Mouse (Mus musculus): ENCODE data around the gene Golga4. TPM values are rescaled to one million over a fixed set of nuclear protein-coding genes. Genes with fewer than 3 reads are reported as not detected.

Gene Golga4
- total and polyA plus RNA-seq, 2 experiments from 2014 or later: 45.3 to 57.6 TPM

- Histone ChIP-seq H3K36me3 (replicated peaks; ENCODE audit: control insufficient read depth, insufficient read depth, low read length) (no peaks in the 10 kb centered on the region), H3K4me2 (ENCODE audit: low read depth, low read length) (no peak overlapping the region), H3K9ac (replicated peaks; ENCODE audit: low read depth, low read length) (no peak overlapping the region), H3K4me3 (ENCODE audit: low read depth, low read length) (no peak overlapping the region), H3K9me3 (replicated peaks; ENCODE audit: control insufficient read depth, low read length) (no peaks in the 10 kb centered on the region), H3K27ac (ENCODE audit: low read depth) (no peak overlapping the region), H3K4me1 (ENCODE audit: control insufficient read depth, insufficient read depth) (peaks cover 37% of the 10 kb centered on the region), H3K27me3 (ENCODE audit: control insufficient read depth, insufficient read depth, low read length) (no peaks in the 10 kb centered on the region)
- WGBS: 49% methylated on average over 10 of the region's 10 CpGs
- no peak for DNase-seq (ENCODE audit: low spot score)
- no peak for ATAC-seq (ENCODE audit: insufficient read depth, low read depth)
- no peak for TF ChIP-seq EP300 (IDR thresholded peaks at IDR 0.05; ENCODE audit: low read depth)
- TF ChIP-seq CTCF (IDR thresholded peaks at IDR 0.05; ENCODE audit: low read depth): peak; percentile 58
These were observed 104.0 kb downstream of the Golga4 start for GRCm38 (mm10) chr9:118610060-118610459.

- Histone ChIP-seq H3K36me3 (replicated peaks; ENCODE audit: control insufficient read depth, insufficient read depth, low read length) (no peaks in the 10 kb centered on the region), H3K4me2 (ENCODE audit: low read depth, low read length) (peak overlapping the region; percentile 55), H3K4me1 (ENCODE audit: control insufficient read depth, insufficient read depth) (peaks cover 35% of the 10 kb centered on the region), H3K27me3 (ENCODE audit: control insufficient read depth, insufficient read depth, low read length) (no peaks in the 10 kb centered on the region), H3K9me3 (replicated peaks; ENCODE audit: control insufficient read depth, low read length) (no peaks in the 10 kb centered on the region), H3K9ac (replicated peaks; ENCODE audit: low read depth, low read length) (no peak overlapping the region), H3K27ac (ENCODE audit: low read depth) (peak overlapping the region; percentile 9), H3K4me3 (ENCODE audit: low read depth, low read length) (peak overlapping the region; percentile 4)
- ATAC-seq (ENCODE audit: insufficient read depth, low read depth) (peak; percentile 64), DNase-seq (ENCODE audit: low spot score) (peak; percentile 72)
- no peak for TF ChIP-seq EP300 (IDR thresholded peaks at IDR 0.05; ENCODE audit: low read depth)
- no peak for TF ChIP-seq CTCF (IDR thresholded peaks at IDR 0.05; ENCODE audit: low read depth)
- 9% methylated on average over 14 of the region's 14 CpGs for WGBS
These were observed 105.1 kb downstream of the Golga4 start for GRCm38 (mm10) chr9:118611111-118611541.

GRCm38 (mm10) chr9:118611958-118612581 lies 106.0 kb downstream of the Golga4 start:
- TF ChIP-seq CTCF (IDR thresholded peaks at IDR 0.05; ENCODE audit: low read depth) (no peak), EP300 (IDR thresholded peaks at IDR 0.05; ENCODE audit: low read depth) (no peak)
- Histone ChIP-seq H3K9ac (replicated peaks; ENCODE audit: low read depth, low read length) (no peak overlapping the region), H3K27ac (ENCODE audit: low read depth) (no peak overlapping the region), H3K27me3 (ENCODE audit: control insufficient read depth, insufficient read depth, low read length) (no peaks in the 10 kb centered on the region), H3K36me3 (replicated peaks; ENCODE audit: control insufficient read depth, insufficient read depth, low read length) (no peaks in the 10 kb centered on the region), H3K4me1 (ENCODE audit: control insufficient read depth, insufficient read depth) (peaks cover 35% of the 10 kb centered on the region), H3K9me3 (replicated peaks; ENCODE audit: control insufficient read depth, low read length) (no peaks in the 10 kb centered on the region), H3K4me2 (ENCODE audit: low read depth, low read length) (peak overlapping the region; percentile 55), H3K4me3 (ENCODE audit: low read depth, low read length) (peak overlapping the region; percentile 17; the same call in 1 of the 2 replicates)
- 33% methylated on average over 20 of the region's 20 CpGs for WGBS
- ATAC-seq (ENCODE audit: insufficient read depth, low read depth) (no peak; the same call in 1 of the 2 replicates), DNase-seq (ENCODE audit: low spot score) (peak; percentile 30)

DNA sequence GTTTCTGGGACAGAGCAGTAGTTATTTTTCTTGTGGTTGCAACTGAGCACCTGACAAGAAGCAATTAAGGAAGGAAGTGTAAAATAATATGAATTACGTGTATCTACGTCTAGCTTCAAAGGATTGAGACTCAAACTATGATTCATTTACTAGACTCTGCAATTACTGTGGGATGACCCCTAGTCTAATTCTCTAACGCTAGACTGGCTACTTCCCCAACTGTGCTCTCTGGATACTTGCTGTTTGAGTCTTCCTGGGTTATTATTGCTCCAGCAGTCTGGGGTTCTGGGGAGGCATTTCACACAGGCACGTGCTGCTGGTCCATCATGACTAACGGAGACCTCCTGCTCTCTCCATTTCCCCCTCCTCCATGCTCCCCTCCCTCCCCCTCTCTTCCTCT lies 111.2 kb downstream of the Golga4 start:
- TF ChIP-seq CTCF (IDR thresholded peaks at IDR 0.05; ENCODE audit: low read depth) (no peak), EP300 (IDR thresholded peaks at IDR 0.05; ENCODE audit: low read depth) (no peak)
- Histone ChIP-seq H3K27me3 (ENCODE audit: control insufficient read depth, insufficient read depth, low read length) (no peaks in the 10 kb centered on the region), H3K27ac (ENCODE audit: low read depth) (no peak overlapping the region), H3K9me3 (replicated peaks; ENCODE audit: control insufficient read depth, low read length) (no peaks in the 10 kb centered on the region), H3K36me3 (replicated peaks; ENCODE audit: control insufficient read depth, insufficient read depth, low read length) (no peaks in the 10 kb centered on the region), H3K4me2 (ENCODE audit: low read depth, low read length) (no peak overlapping the region), H3K9ac (replicated peaks; ENCODE audit: low read depth, low read length) (no peak overlapping the region), H3K4me3 (ENCODE audit: low read depth, low read length) (no peak overlapping the region), H3K4me1 (ENCODE audit: control insufficient read depth, insufficient read depth) (peaks cover 5% of the 10 kb centered on the region; the same call in 1 of the 2 replicates)
- ATAC-seq (ENCODE audit: insufficient read depth, low read depth) (no peak), DNase-seq (ENCODE audit: low spot score) (no peak)
- WGBS: 75% methylated on average over 5 of the region's 5 CpGs

GRCm38 (mm10) chr9:118618732-118619250 lies 112.7 kb downstream of the Golga4 start:
- no peak overlapping the region for H3K27ac ChIP-seq (ENCODE audit: low read depth)
- no peak overlapping the region for H3K4me3 ChIP-seq (ENCODE audit: low read depth, low read length)
- no peak; the same call in 1 of the 2 replicates for ATAC-seq (ENCODE audit: insufficient read depth, low read depth)
- WGBS: 58% methylated on average over 3 of the region's 3 CpGs
- TF ChIP-seq CTCF (IDR thresholded peaks at IDR 0.05; ENCODE audit: low read depth): no peak
- no peak for TF ChIP-seq EP300 (IDR thresholded peaks at IDR 0.05; ENCODE audit: low read depth)
- H3K9ac ChIP-seq (replicated peaks; ENCODE audit: low read depth, low read length): no peak overlapping the region
- H3K27me3 ChIP-seq (ENCODE audit: control insufficient read depth, insufficient read depth, low read length): no peaks in the 10 kb centered on the region
- no peaks in the 10 kb centered on the region for H3K4me1 ChIP-seq (ENCODE audit: control insufficient read depth, insufficient read depth)
- H3K36me3 ChIP-seq (replicated peaks; ENCODE audit: control insufficient read depth, insufficient read depth, low read length): no peaks in the 10 kb centered on the region
- DNase-seq (ENCODE audit: low spot score): no peak
- H3K4me2 ChIP-seq (ENCODE audit: low read depth, low read length): no peak overlapping the region
- H3K9me3 ChIP-seq (replicated peaks; ENCODE audit: control insufficient read depth, low read length): no peaks in the 10 kb centered on the region

All from heart, postnatal 0 days (tissue).